8 mouse cellular contexts compared by ENCODE assay signal in genomic region chr14:62761036-62761881, GRCm38 (mm10). TPM values are rescaled to one million over a fixed set of nuclear protein-coding genes. Genes with fewer than 3 reads are reported as not detected.
DNase-seq lines count a peak whose midpoint lies in the region; ATAC-seq lines count a peak whose summit lies in the region.

Gene Ints6, minus strand, starts transcription at chr14:62761169.

- peak within 1 kb of the TSS; percentile 100 for H3K9ac ChIP-seq in lung, embryonic 16.5 days (ENCODE audit: low read length)

- no peaks in the 10 kb centered on the region for H3K27me3 ChIP-seq in lung, embryonic 16.5 days (ENCODE audit: control insufficient read depth, insufficient read depth, low read depth, low read length)

- H3K27ac ChIP-seq in lung, embryonic 16.5 days (ENCODE audit: low read length): peak within 1 kb of the TSS; percentile 99

- peak within 1 kb of the TSS; percentile 98 for H3K4me3 ChIP-seq in lung, embryonic 16.5 days (ENCODE audit: low read length)

- DNase-seq in MEL-GATA-1-ER (ENCODE audit: extremely low read depth, low read depth): peak; percentile 97
- peak; percentile 97 for DNase-seq in cerebellum, adult 8-10 months
- peak; percentile 99 for DNase-seq in forelimb bud, embryonic 11.5 days (ENCODE audit: low read depth, low spot score)
- DNase-seq in layer of hippocampus, adult 9-10 months (ENCODE audit: low spot score): peak; percentile 98
- DNase-seq in ovary, postnatal 10 days (ENCODE audit: low spot score): peak; percentile 97
- DNase-seq in thymus, postnatal 10 days (ENCODE audit: low spot score in 2 of 2): peak; percentile 96 to 99

- peak within 1 kb of the TSS; percentile 73 for H3K4me2 ChIP-seq in lung, embryonic 16.5 days (ENCODE audit: low read depth, low read length)

- H3K36me3 ChIP-seq in lung, embryonic 16.5 days (ENCODE audit: control insufficient read depth, insufficient read depth, low read length): peaks cover 4% of the 10 kb centered on the region; the same call in 1 of the 2 replicates

- no peaks in the 10 kb centered on the region for H3K9me3 ChIP-seq in lung, embryonic 16.5 days (ENCODE audit: control insufficient read depth, low read length)

- H3K4me1 ChIP-seq in lung, embryonic 16.5 days (replicated peaks; ENCODE audit: control insufficient read depth, insufficient read depth, low read length): 0 out of 2 replicates have a peak, but pooled peaks cover 4% of the 10 kb centered on the region

- under 1% methylated on average over 66 of the region's 72 CpGs for WGBS in lung, embryonic 16.5 days

- peak; percentile 86 to 89 for ATAC-seq in hematopoietic stem cell, adult 5-6 weeks (replicated peaks in 1 of 2; ENCODE audit: insufficient read depth in 1 of 2, low FRiP score in 2 of 2, low TSS enrichment in 1 of 2, low read depth in 1 of 2, poor library complexity in 2 of 2, severe bottlenecking in 2 of 2)
- peak; percentile 96 for ATAC-seq in lung, embryonic 16.5 days (ENCODE audit: low read depth)

RNA-seq across cellular contexts. Expression of gene Ints6, which starts in this region (rescaled TPM):
- total RNA-seq in hematopoietic stem cell, adult 5-6 weeks (2017): 101 and 247 TPM in 2 replicates
- 19.8 and 24.9 TPM in 2 replicates for polyA plus RNA-seq in lung, embryonic 16.5 days (2015; fragmentation: Nextera tagmentation; extraction: Ambion mirVana)

Comparison
In these comparisons a context has a peak if more than half of its experiments do, and no peak if none do; other contexts are left out.
1. Peak in every context shown above with its lines: DNase-seq, ATAC-seq, H3K4me3 ChIP-seq and H3K27ac ChIP-seq.